Mouse (Mus musculus): Measurements from ENCODE around the gene Mrc1. TPM values are rescaled to one million over a fixed set of nuclear protein-coding genes. Genes with fewer than 3 reads are reported as not detected.

Mrc1 gene
- polyA plus RNA-seq, 1 experiment from 2014 or later = 5.4 TPM

GRCm38 (mm10) chr2:14216653-14217052, 12.5 kb upstream of the Mrc1 start:
- no peaks in the 10 kb centered on the region for H3K36me3 ChIP-seq
- ATAC-seq = no peak
- no peak overlapping the region for H3K9ac ChIP-seq (replicated peaks)
- WGBS = 88% methylated on average over 3 of the region's 3 CpGs
- H3K9me3 ChIP-seq = no peaks in the 10 kb centered on the region
- H3K4me3 ChIP-seq (replicated peaks) = no peak overlapping the region
- H3K4me1 ChIP-seq (replicated peaks) = peaks cover 5% of the 10 kb centered on the region
- no peak overlapping the region for H3K27ac ChIP-seq
- no peak overlapping the region for H3K4me2 ChIP-seq (replicated peaks)
- no peaks in the 10 kb centered on the region for H3K27me3 ChIP-seq

- H3K27ac ChIP-seq = no peak overlapping the region
- no peaks in the 10 kb centered on the region for H3K27me3 ChIP-seq
- H3K4me2 ChIP-seq (replicated peaks) = no peak overlapping the region
- WGBS = 82% methylated on average over 6 of the region's 6 CpGs
- H3K9me3 ChIP-seq = no peaks in the 10 kb centered on the region
- ATAC-seq = no peak
- H3K4me1 ChIP-seq (replicated peaks) = peaks cover 5% of the 10 kb centered on the region
- H3K36me3 ChIP-seq = no peaks in the 10 kb centered on the region
- no peak overlapping the region for H3K4me3 ChIP-seq (replicated peaks)
- H3K9ac ChIP-seq (replicated peaks) = no peak overlapping the region
These were observed 11.1 kb upstream of the Mrc1 start for GRCm38 (mm10) chr2:14218126-14218525.

GRCm38 (mm10) chr2:14224387-14224786, 4.8 kb upstream of the Mrc1 start:
- H3K36me3 ChIP-seq = no peaks in the 10 kb centered on the region
- no peaks in the 10 kb centered on the region for H3K4me1 ChIP-seq (replicated peaks)
- no peak overlapping the region for H3K4me2 ChIP-seq (replicated peaks)
- no peak overlapping the region for H3K4me3 ChIP-seq (replicated peaks)
- no peaks in the 10 kb centered on the region for H3K27me3 ChIP-seq
- 79% methylated on average over 3 of the region's 4 CpGs for WGBS
- no peak overlapping the region for H3K9ac ChIP-seq (replicated peaks)
- no peaks in the 10 kb centered on the region for H3K9me3 ChIP-seq
- H3K27ac ChIP-seq = no peak overlapping the region
- ATAC-seq = no peak

GRCm38 (mm10) chr2:14228495-14228894, 697 bp upstream of the Mrc1 start:
- no peak for ATAC-seq
- H3K4me1 ChIP-seq (replicated peaks) = no peaks in the 10 kb centered on the region
- no peak overlapping the region for H3K9ac ChIP-seq (replicated peaks)
- H3K9me3 ChIP-seq = no peaks in the 10 kb centered on the region
- no peak overlapping the region for H3K27ac ChIP-seq
- H3K36me3 ChIP-seq = no peaks in the 10 kb centered on the region
- WGBS = 81% methylated on average over 6 of the region's 6 CpGs
- H3K27me3 ChIP-seq = no peaks in the 10 kb centered on the region
- H3K4me3 ChIP-seq (replicated peaks) = no peak overlapping the region
- H3K4me2 ChIP-seq (replicated peaks) = no peak overlapping the region

GRCm38 (mm10) chr2:14229979-14230378, 787 bp downstream of the Mrc1 start:
- ATAC-seq = no peak
- no peaks in the 10 kb centered on the region for H3K9me3 ChIP-seq
- 94% methylated on average over 14 of the region's 14 CpGs for WGBS
- no peak overlapping the region for H3K4me2 ChIP-seq (replicated peaks)
- H3K9ac ChIP-seq (replicated peaks) = no peak overlapping the region
- no peak overlapping the region for H3K4me3 ChIP-seq (replicated peaks)
- no peak overlapping the region for H3K27ac ChIP-seq
- no peaks in the 10 kb centered on the region for H3K4me1 ChIP-seq (replicated peaks)
- no peaks in the 10 kb centered on the region for H3K36me3 ChIP-seq
- H3K27me3 ChIP-seq = no peaks in the 10 kb centered on the region

- 94% methylated on average over 1 of the region's 1 CpGs for WGBS
- Histone ChIP-seq H3K4me1 (replicated peaks) (no peaks in the 10 kb centered on the region), H3K4me3 (replicated peaks) (no peak overlapping the region), H3K27ac (no peak overlapping the region), H3K9ac (replicated peaks) (no peak overlapping the region), H3K27me3 (no peaks in the 10 kb centered on the region), H3K4me2 (replicated peaks) (no peak overlapping the region), H3K9me3 (no peaks in the 10 kb centered on the region), H3K36me3 (no peaks in the 10 kb centered on the region)
- ATAC-seq = no peak
These were observed 3.7 kb downstream of the Mrc1 start for GRCm38 (mm10) chr2:14232897-14233296.

- Histone ChIP-seq H3K4me1 (replicated peaks) (no peaks in the 10 kb centered on the region), H3K9me3 (no peaks in the 10 kb centered on the region)
- no peak for ATAC-seq
These were observed 4.8 kb downstream of the Mrc1 start for GRCm38 (mm10) chr2:14233983-14234382.

GRCm38 (mm10) chr2:14235319-14235718, 6.1 kb downstream of the Mrc1 start:
- Histone ChIP-seq H3K9ac (replicated peaks) (no peak overlapping the region), H3K27me3 (no peaks in the 10 kb centered on the region), H3K36me3 (no peaks in the 10 kb centered on the region), H3K4me1 (replicated peaks) (no peaks in the 10 kb centered on the region), H3K9me3 (no peaks in the 10 kb centered on the region), H3K27ac (no peak overlapping the region), H3K4me3 (replicated peaks) (no peak overlapping the region), H3K4me2 (replicated peaks) (no peak overlapping the region)
- 87% methylated on average over 5 of the region's 5 CpGs for WGBS
- no peak for ATAC-seq

More at GRCm38 (mm10) chr2:14233983-14234382, 4.8 kb downstream of the Mrc1 start:
- Histone ChIP-seq H3K36me3 (no peaks in the 10 kb centered on the region), H3K27me3 (no peaks in the 10 kb centered on the region), H3K4me2 (replicated peaks) (no peak overlapping the region), H3K4me3 (replicated peaks) (no peak overlapping the region), H3K9ac (replicated peaks) (no peak overlapping the region), H3K27ac (no peak overlapping the region)
- 89% methylated on average over 2 of the region's 2 CpGs for WGBS

GRCm38 (mm10) chr2:14236920-14237319, 7.7 kb downstream of the Mrc1 start:
- 90% methylated on average over 4 of the region's 4 CpGs for WGBS
- H3K9ac ChIP-seq (replicated peaks) = no peak overlapping the region
- no peak overlapping the region for H3K4me3 ChIP-seq (replicated peaks)
- no peaks in the 10 kb centered on the region for H3K36me3 ChIP-seq
- ATAC-seq = no peak
- H3K27me3 ChIP-seq = no peaks in the 10 kb centered on the region
- H3K27ac ChIP-seq = no peak overlapping the region
- H3K4me1 ChIP-seq (replicated peaks) = no peaks in the 10 kb centered on the region
- no peak overlapping the region for H3K4me2 ChIP-seq (replicated peaks)
- no peaks in the 10 kb centered on the region for H3K9me3 ChIP-seq

GRCm38 (mm10) chr2:14237723-14238122, 8.5 kb downstream of the Mrc1 start:
- Histone ChIP-seq H3K9ac (replicated peaks) (no peak overlapping the region), H3K27me3 (no peaks in the 10 kb centered on the region), H3K27ac (no peak overlapping the region), H3K9me3 (no peaks in the 10 kb centered on the region), H3K36me3 (no peaks in the 10 kb centered on the region), H3K4me2 (replicated peaks) (no peak overlapping the region), H3K4me3 (replicated peaks) (no peak overlapping the region), H3K4me1 (replicated peaks) (no peaks in the 10 kb centered on the region)
- ATAC-seq = no peak
- WGBS = 61% methylated on average over 4 of the region's 4 CpGs

GRCm38 (mm10) chr2:14239151-14239550, 10.0 kb downstream of the Mrc1 start:
- H3K9me3 ChIP-seq = no peaks in the 10 kb centered on the region
- H3K27me3 ChIP-seq = no peaks in the 10 kb centered on the region
- no peak overlapping the region for H3K9ac ChIP-seq (replicated peaks)
- WGBS = 66% methylated on average over 5 of the region's 5 CpGs
- H3K4me3 ChIP-seq (replicated peaks) = no peak overlapping the region
- no peaks in the 10 kb centered on the region for H3K36me3 ChIP-seq
- ATAC-seq = no peak
- H3K27ac ChIP-seq = no peak overlapping the region
- H3K4me1 ChIP-seq (replicated peaks) = no peaks in the 10 kb centered on the region
- H3K4me2 ChIP-seq (replicated peaks) = no peak overlapping the region

GRCm38 (mm10) chr2:14244157-14244556, 15.0 kb downstream of the Mrc1 start:
- H3K9ac ChIP-seq (replicated peaks) = no peak overlapping the region
- WGBS = 91% methylated on average over 5 of the region's 5 CpGs
- no peaks in the 10 kb centered on the region for H3K4me1 ChIP-seq (replicated peaks)
- no peaks in the 10 kb centered on the region for H3K27me3 ChIP-seq
- H3K27ac ChIP-seq = no peak overlapping the region
- ATAC-seq = no peak
- no peaks in the 10 kb centered on the region for H3K36me3 ChIP-seq
- H3K4me2 ChIP-seq (replicated peaks) = no peak overlapping the region
- H3K9me3 ChIP-seq = no peaks in the 10 kb centered on the region
- no peak overlapping the region for H3K4me3 ChIP-seq (replicated peaks)

GRCm38 (mm10) chr2:14244668-14245067, 15.5 kb downstream of the Mrc1 start:
- 81% methylated on average over 2 of the region's 2 CpGs for WGBS
- Histone ChIP-seq H3K9me3 (no peaks in the 10 kb centered on the region), H3K4me2 (replicated peaks) (no peak overlapping the region), H3K4me3 (replicated peaks) (no peak overlapping the region), H3K27ac (no peak overlapping the region), H3K9ac (replicated peaks) (no peak overlapping the region), H3K36me3 (no peaks in the 10 kb centered on the region), H3K27me3 (no peaks in the 10 kb centered on the region), H3K4me1 (replicated peaks) (no peaks in the 10 kb centered on the region)
- ATAC-seq = no peak
